Mouse (Mus musculus): ENCODE measurements around the gene Olfr1276. TPM values are rescaled to one million over a fixed set of nuclear protein-coding genes. Genes with fewer than 3 reads are reported as not detected.

Gene Olfr1276
- not detected in 2 replicates for polyA plus RNA-seq (2015; fragmentation: Nextera tagmentation; extraction: Ambion mirVana)

- Histone ChIP-seq H3K4me2 (no peak within 1 kb of the TSS), H3K27ac (no peak within 1 kb of the TSS), H3K27me3 (no peaks in the 10 kb centered on the region), H3K36me3 (no peaks in the 10 kb centered on the region), H3K9me3 (no peaks in the 10 kb centered on the region), H3K9ac (no peak within 1 kb of the TSS), H3K4me1 (no peaks in the 10 kb centered on the region), H3K4me3 (no peak within 1 kb of the TSS)
- ATAC-seq (ENCODE audit: insufficient number of reproducible peaks, insufficient read depth, low FRiP score, low TSS enrichment, low read depth): no peak
Measured at GRCm38 (mm10) chr2:111254216-111254615, at the start of gene Olfr1276. Gene Olfr1276, plus strand, starts transcription at chr2:111254516.

GRCm38 (mm10) chr2:111229502-111229901 lies 24.8 kb upstream of the Olfr1276 start, which contains the start of gene 4930430A15Rik:
Gene 4930430A15Rik, minus strand, starts transcription at chr2:111229602.
- Histone ChIP-seq H3K27ac (no peak within 1 kb of the TSS), H3K9ac (no peak within 1 kb of the TSS), H3K27me3 (no peaks in the 10 kb centered on the region), H3K4me1 (no peaks in the 10 kb centered on the region), H3K36me3 (no peaks in the 10 kb centered on the region), H3K4me2 (no peak within 1 kb of the TSS), H3K4me3 (no peak within 1 kb of the TSS), H3K9me3 (no peaks in the 10 kb centered on the region)
- ATAC-seq (ENCODE audit: insufficient number of reproducible peaks, insufficient read depth, low FRiP score, low TSS enrichment, low read depth): no peak
- WGBS: 84% methylated on average over 6 of the region's 6 CpGs

GRCm38 (mm10) chr2:111235186-111235585 lies 19.1 kb upstream of the Olfr1276 start, which contains the start of gene Olfr1275:
Gene Olfr1275, minus strand, starts transcription at chr2:111235286.
- Histone ChIP-seq H3K4me3 (no peak within 1 kb of the TSS), H3K9ac (no peak within 1 kb of the TSS), H3K27ac (no peak within 1 kb of the TSS), H3K9me3 (no peaks in the 10 kb centered on the region), H3K4me2 (no peak within 1 kb of the TSS), H3K27me3 (no peaks in the 10 kb centered on the region), H3K36me3 (no peaks in the 10 kb centered on the region), H3K4me1 (no peaks in the 10 kb centered on the region)
- WGBS: 77% methylated on average over 1 of the region's 1 CpGs
- ATAC-seq (ENCODE audit: insufficient number of reproducible peaks, insufficient read depth, low FRiP score, low TSS enrichment, low read depth): no peak

GRCm38 (mm10) chr2:111274006-111274405 lies 19.7 kb downstream of the Olfr1276 start, which contains the start of gene Olfr1277:
Gene Olfr1277, minus strand, starts transcription at chr2:111274106.
- no peak for ATAC-seq (ENCODE audit: insufficient number of reproducible peaks, insufficient read depth, low FRiP score, low TSS enrichment, low read depth)
- Histone ChIP-seq H3K27ac (no peak within 1 kb of the TSS), H3K4me1 (no peaks in the 10 kb centered on the region), H3K4me2 (no peak within 1 kb of the TSS), H3K27me3 (no peaks in the 10 kb centered on the region), H3K36me3 (no peaks in the 10 kb centered on the region), H3K9ac (no peak within 1 kb of the TSS), H3K9me3 (no peaks in the 10 kb centered on the region), H3K4me3 (no peak within 1 kb of the TSS)
- WGBS: 78% methylated on average over 2 of the region's 2 CpGs

GRCm38 (mm10) chr2:111289836-111290235 lies 35.5 kb downstream of the Olfr1276 start, which contains the start of gene Olfr1278:
Gene Olfr1278, plus strand, starts transcription at chr2:111290136.
- ATAC-seq (ENCODE audit: insufficient number of reproducible peaks, insufficient read depth, low FRiP score, low TSS enrichment, low read depth): no peak
- no peak within 1 kb of the TSS for H3K4me2 ChIP-seq
- H3K9ac ChIP-seq: no peak within 1 kb of the TSS
- no peaks in the 10 kb centered on the region for H3K27me3 ChIP-seq
- no peak within 1 kb of the TSS for H3K27ac ChIP-seq
- H3K4me1 ChIP-seq: no peaks in the 10 kb centered on the region
- no peak within 1 kb of the TSS for H3K4me3 ChIP-seq
- H3K9me3 ChIP-seq: no peaks in the 10 kb centered on the region
- H3K36me3 ChIP-seq: no peaks in the 10 kb centered on the region

- Histone ChIP-seq H3K9me3 (no peaks in the 10 kb centered on the region), H3K36me3 (no peaks in the 10 kb centered on the region), H3K27ac (no peak overlapping the region), H3K9ac (no peak overlapping the region), H3K4me1 (no peaks in the 10 kb centered on the region), H3K4me2 (no peak overlapping the region), H3K27me3 (no peaks in the 10 kb centered on the region), H3K4me3 (no peak overlapping the region)
- no peak for ATAC-seq (ENCODE audit: insufficient number of reproducible peaks, insufficient read depth, low FRiP score, low TSS enrichment, low read depth)
Measured at GRCm38 (mm10) chr2:111298541-111298940, 44.2 kb downstream of the Olfr1276 start.

- Histone ChIP-seq H3K27me3 (no peaks in the 10 kb centered on the region), H3K4me3 (no peak within 1 kb of the TSS), H3K36me3 (no peaks in the 10 kb centered on the region), H3K4me2 (no peak within 1 kb of the TSS), H3K9ac (no peak within 1 kb of the TSS), H3K4me1 (no peaks in the 10 kb centered on the region), H3K9me3 (no peaks in the 10 kb centered on the region), H3K27ac (no peak within 1 kb of the TSS)
- ATAC-seq (ENCODE audit: insufficient number of reproducible peaks, insufficient read depth, low FRiP score, low TSS enrichment, low read depth): no peak
Measured at GRCm38 (mm10) chr2:111300374-111300773, 46.1 kb downstream of the Olfr1276 start, which contains the start of gene Olfr1279. Gene Olfr1279, plus strand, starts transcription at chr2:111300635.

Other genes starting within 250 kb of the Olfr1276 start
- gene Gm13941, start 148.5 kb upstream of the Olfr1276 start, polyA plus RNA-seq (2015; fragmentation: Nextera tagmentation; extraction: Ambion mirVana): not detected in 2 replicates
- not detected in 2 replicates for gene Gm15130, start 101.6 kb upstream of the Olfr1276 start, polyA plus RNA-seq (2015; fragmentation: Nextera tagmentation; extraction: Ambion mirVana)
- gene 4930430A15Rik, start 24.9 kb upstream of the Olfr1276 start, polyA plus RNA-seq (2015; fragmentation: Nextera tagmentation; extraction: Ambion mirVana): not detected in 2 replicates
- gene Olfr1275, start 19.2 kb upstream of the Olfr1276 start, polyA plus RNA-seq (2015; fragmentation: Nextera tagmentation; extraction: Ambion mirVana): not detected in 2 replicates
- gene Olfr1277, start 19.6 kb downstream of the Olfr1276 start, polyA plus RNA-seq (2015; fragmentation: Nextera tagmentation; extraction: Ambion mirVana): not detected in 2 replicates
- not detected in 2 replicates for gene Olfr1278, start 35.6 kb downstream of the Olfr1276 start, polyA plus RNA-seq (2015; fragmentation: Nextera tagmentation; extraction: Ambion mirVana)
- not detected in 2 replicates for gene Olfr1279, start 46.1 kb downstream of the Olfr1276 start, polyA plus RNA-seq (2015; fragmentation: Nextera tagmentation; extraction: Ambion mirVana)
- not detected in 2 replicates for gene Olfr1280, start 59.5 kb downstream of the Olfr1276 start, polyA plus RNA-seq (2015; fragmentation: Nextera tagmentation; extraction: Ambion mirVana)
- gene Olfr1281, start 72.0 kb downstream of the Olfr1276 start, polyA plus RNA-seq (2015; fragmentation: Nextera tagmentation; extraction: Ambion mirVana): not detected in 2 replicates
- gene Olfr1282, start 81.6 kb downstream of the Olfr1276 start, polyA plus RNA-seq (2015; fragmentation: Nextera tagmentation; extraction: Ambion mirVana): not detected in 2 replicates
- not detected in 2 replicates for gene Olfr1283, start 112.3 kb downstream of the Olfr1276 start, polyA plus RNA-seq (2015; fragmentation: Nextera tagmentation; extraction: Ambion mirVana)
- not detected in 2 replicates for gene Olfr1284, start 121.0 kb downstream of the Olfr1276 start, polyA plus RNA-seq (2015; fragmentation: Nextera tagmentation; extraction: Ambion mirVana)
- gene Olfr1286, start 168.6 kb downstream of the Olfr1276 start, polyA plus RNA-seq (2015; fragmentation: Nextera tagmentation; extraction: Ambion mirVana): not detected in 2 replicates
- not detected in 2 replicates for gene Olfr1287, start 194.6 kb downstream of the Olfr1276 start, polyA plus RNA-seq (2015; fragmentation: Nextera tagmentation; extraction: Ambion mirVana)
- not detected in 2 replicates for gene Olfr1288, start 219.6 kb downstream of the Olfr1276 start, polyA plus RNA-seq (2015; fragmentation: Nextera tagmentation; extraction: Ambion mirVana)
- not detected in 2 replicates for gene Olfr1289, start 226.3 kb downstream of the Olfr1276 start, polyA plus RNA-seq (2015; fragmentation: Nextera tagmentation; extraction: Ambion mirVana)
- not detected in 2 replicates for gene Olfr1290, start 239.3 kb downstream of the Olfr1276 start, polyA plus RNA-seq (2015; fragmentation: Nextera tagmentation; extraction: Ambion mirVana)
- not detected in 2 replicates for gene Olfr1291-ps1, start 242.7 kb downstream of the Olfr1276 start, polyA plus RNA-seq (2015; fragmentation: Nextera tagmentation; extraction: Ambion mirVana)

All from embryonic facial prominence, embryonic 13.5 days (tissue).